Mouse (Mus musculus) olfactory bulb, adult 2 months (tissue): ENCODE measurements around the gene Slu7.

ENCODE experiments used
- CTCF ChIP-seq: fragments of 200-500 bp; IDR thresholded peaks from 2 replicates; pipeline ENCODE4 v1.5.1; 2012; ENCODE audit warnings: low read depth, mild to moderate bottlenecking, low read length, moderate library complexity; ENCODE audit not compliant: insufficient read depth
- POLR2A ChIP-seq: fragments of 200-500 bp; IDR thresholded peaks from 2 replicates; pipeline ENCODE4 v1.6.1; 2012; ENCODE audit warnings: mild to moderate bottlenecking, low read depth, low read length, moderate library complexity; ENCODE audit not compliant: insufficient read depth

GRCm38 (mm10) chr11:43385716-43386115 is 47.8 kb upstream of the Slu7 start:
- no peak for TF ChIP-seq CTCF
- no peak for TF ChIP-seq POLR2A
